Mouse (Mus musculus) stomach, embryonic 16.5 days (tissue): ENCODE measurements around the gene Phldb3. TPM values are rescaled to one million over a fixed set of nuclear protein-coding genes. Genes with fewer than 3 reads are reported as not detected.
A peak's percentile ranks its signal among the peaks of the same experiment; 100 is the strongest.

Source experiments
- ATAC-seq: fragments of 200-750 bp; cut with Nextera tagmentation; 2 replicates; pipeline ENCODE4 v1.8.0; 2017; ENCODE audit warnings: moderate number of reproducible peaks, moderate TSS enrichment; ENCODE audit not compliant: insufficient read depth, low FRiP score
- H3K27ac ChIP-seq: fragments of 300-500 bp; sonication (generic); 2 replicates; pipeline ENCODE4 v1.5.1; 2014; ENCODE audit warnings: low read length
- H3K27me3 ChIP-seq: fragments of 300-500 bp; sonication (generic); 2 replicates; pipeline ENCODE4 v1.6.1; 2014; ENCODE audit warnings: low read length, control low read depth, mixed read lengths; ENCODE audit not compliant: control insufficient read depth, insufficient read depth
- H3K36me3 ChIP-seq: fragments of 300-500 bp; sonication (generic); 2 replicates; pipeline ENCODE4 v1.6.1; 2014; ENCODE audit warnings: low read length; ENCODE audit not compliant: control insufficient read depth, insufficient read depth
- H3K4me1 ChIP-seq: fragments of 300-500 bp; sonication (generic); 2 replicates; pipeline ENCODE4 v1.6.1; 2014; ENCODE audit warnings: low read length, control low read depth, mixed read lengths; ENCODE audit not compliant: control insufficient read depth, insufficient read depth
- H3K4me2 ChIP-seq: fragments of 300-500 bp; sonication (generic); 2 replicates; pipeline ENCODE4 v1.6.1; 2014; ENCODE audit warnings: low read depth, low read length, mixed read lengths
- H3K4me3 ChIP-seq: fragments of 300-500 bp; sonication (generic); replicated peaks from 2 replicates; pipeline ENCODE4 v1.5.1; 2014; ENCODE audit warnings: mild to moderate bottlenecking, low read length
- H3K9ac ChIP-seq: fragments of 300-500 bp; sonication (generic); 2 replicates; pipeline ENCODE4 v1.6.1; 2014; ENCODE audit warnings: low read length
- H3K9me3 ChIP-seq: fragments of 300-500 bp; sonication (generic); replicated peaks from 2 replicates; pipeline ENCODE4 v1.6.1; 2016; ENCODE audit warnings: low read length, control low read depth; ENCODE audit not compliant: control insufficient read depth
- WGBS: fragments of 180-500 bp; shearing (Covaris S2); extraction: QIAGEN DNeasy Blood & Tissue Kit; methylation state at CpG from one replicate; pipeline ENCODE4 v1.1.7; 2014; 5-methylcytosine and 5-hydroxymethylcytosine counted together
- polyA plus RNA-seq: library from polyadenylated mRNA; unstranded; fragments of >200 nt; fragmentation: Nextera tagmentation; extraction: Ambion mirVana; gene quantifications from 2 replicates; pipeline ENCODE4 v1.2.1, GENCODE M21; 2015

The Phldb3 gene
- 0.70 and 0.72 TPM in 2 replicates for polyA plus RNA-seq

- peak; percentile 82 for ATAC-seq
- WGBS = 3% methylated on average over 27 of the region's 27 CpGs
- Histone ChIP-seq H3K9me3 (no peaks in the 10 kb centered on the region), H3K4me3 (peak within 1 kb of the TSS; percentile 63), H3K27me3 (peaks cover 16% of the 10 kb centered on the region), H3K4me2 (peak within 1 kb of the TSS; percentile 89), H3K9ac (peak within 1 kb of the TSS; percentile 80), H3K4me1 (peaks cover 13% of the 10 kb centered on the region; the same call in 1 of the 2 replicates), H3K36me3 (no peaks in the 10 kb centered on the region), H3K27ac (peak within 1 kb of the TSS; percentile 83)
These were observed at the start of gene Phldb3 for GRCm38 (mm10) chr7:24610144-24610878. Phldb3 (plus strand) TSS chr7:24610763.

GRCm38 (mm10) chr7:24561450-24561849, 49.1 kb upstream of the Phldb3 start:
- peak overlapping the region; percentile 69 for H3K27ac ChIP-seq
- no peak overlapping the region for H3K4me2 ChIP-seq
- H3K4me3 ChIP-seq = no peak overlapping the region
- H3K36me3 ChIP-seq = no peaks in the 10 kb centered on the region; the same call in 1 of the 2 replicates
- no peak overlapping the region for H3K9ac ChIP-seq
- 87% methylated on average over 4 of the region's 4 CpGs for WGBS
- H3K4me1 ChIP-seq = no peaks in the 10 kb centered on the region; the same call in 1 of the 2 replicates
- no peak for ATAC-seq
- H3K27me3 ChIP-seq = no peaks in the 10 kb centered on the region
- H3K9me3 ChIP-seq = no peaks in the 10 kb centered on the region

- Histone ChIP-seq H3K36me3 (peaks cover 10% of the 10 kb centered on the region; the same call in 1 of the 2 replicates), H3K9me3 (no peaks in the 10 kb centered on the region), H3K4me1 (no peaks in the 10 kb centered on the region; the same call in 1 of the 2 replicates), H3K4me2 (no peak overlapping the region), H3K9ac (no peak overlapping the region), H3K27me3 (no peaks in the 10 kb centered on the region), H3K27ac (no peak overlapping the region), H3K4me3 (no peak overlapping the region)
- WGBS = 90% methylated on average over 8 of the region's 8 CpGs
- no peak for ATAC-seq
These were observed 47.2 kb upstream of the Phldb3 start for GRCm38 (mm10) chr7:24563191-24563836.

GRCm38 (mm10) chr7:24563837-24564206, 46.7 kb upstream of the Phldb3 start:
- no peak overlapping the region for H3K9ac ChIP-seq
- no peaks in the 10 kb centered on the region for H3K27me3 ChIP-seq
- no peaks in the 10 kb centered on the region; the same call in 1 of the 2 replicates for H3K4me1 ChIP-seq
- 79% methylated on average over 4 of the region's 4 CpGs for WGBS
- H3K27ac ChIP-seq = no peak overlapping the region
- H3K36me3 ChIP-seq = peaks cover 14% of the 10 kb centered on the region; the same call in 1 of the 2 replicates
- no peak overlapping the region for H3K4me3 ChIP-seq
- ATAC-seq = no peak
- H3K4me2 ChIP-seq = no peak overlapping the region
- no peaks in the 10 kb centered on the region for H3K9me3 ChIP-seq

- peaks cover 14% of the 10 kb centered on the region; the same call in 1 of the 2 replicates for H3K36me3 ChIP-seq
- H3K9ac ChIP-seq = no peak overlapping the region
- no peaks in the 10 kb centered on the region for H3K9me3 ChIP-seq
- H3K4me2 ChIP-seq = no peak overlapping the region
- no peak for ATAC-seq
- H3K4me3 ChIP-seq = no peak overlapping the region
- H3K4me1 ChIP-seq = no peaks in the 10 kb centered on the region; the same call in 1 of the 2 replicates
- H3K27ac ChIP-seq = no peak overlapping the region
- 64% methylated on average over 6 of the region's 6 CpGs for WGBS
- no peaks in the 10 kb centered on the region for H3K27me3 ChIP-seq
These were observed 45.8 kb upstream of the Phldb3 start for GRCm38 (mm10) chr7:24564607-24565265.

- ATAC-seq = no peak
- H3K4me2 ChIP-seq = no peak overlapping the region
- H3K36me3 ChIP-seq = peaks cover 21% of the 10 kb centered on the region
These were observed 44.9 kb upstream of the Phldb3 start for GRCm38 (mm10) chr7:24565627-24566026.

GRCm38 (mm10) chr7:24566206-24566605, 44.4 kb upstream of the Phldb3 start:
- Histone ChIP-seq H3K9ac (no peak overlapping the region), H3K4me3 (no peak overlapping the region), H3K27ac (no peak overlapping the region), H3K27me3 (no peaks in the 10 kb centered on the region), H3K4me1 (no peaks in the 10 kb centered on the region; the same call in 1 of the 2 replicates), H3K36me3 (peaks cover 23% of the 10 kb centered on the region), H3K4me2 (no peak overlapping the region), H3K9me3 (no peaks in the 10 kb centered on the region)
- no peak for ATAC-seq
- 94% methylated on average over 9 of the region's 9 CpGs for WGBS

More at GRCm38 (mm10) chr7:24565627-24566026, 44.9 kb upstream of the Phldb3 start:
- Histone ChIP-seq H3K4me3 (no peak overlapping the region), H3K9me3 (no peaks in the 10 kb centered on the region), H3K9ac (no peak overlapping the region), H3K27ac (no peak overlapping the region), H3K27me3 (no peaks in the 10 kb centered on the region), H3K4me1 (no peaks in the 10 kb centered on the region; the same call in 1 of the 2 replicates)
- 93% methylated on average over 11 of the region's 11 CpGs for WGBS

GRCm38 (mm10) chr7:24568512-24568911, 42.1 kb upstream of the Phldb3 start:
- Histone ChIP-seq H3K4me1 (no peaks in the 10 kb centered on the region), H3K4me3 (no peak overlapping the region), H3K9me3 (no peaks in the 10 kb centered on the region), H3K36me3 (peaks cover 23% of the 10 kb centered on the region), H3K27ac (no peak overlapping the region), H3K4me2 (no peak overlapping the region), H3K27me3 (no peaks in the 10 kb centered on the region), H3K9ac (no peak overlapping the region)
- no peak for ATAC-seq
- 89% methylated on average over 4 of the region's 4 CpGs for WGBS

GRCm38 (mm10) chr7:24571071-24571470, 39.5 kb upstream of the Phldb3 start:
- Histone ChIP-seq H3K4me2 (no peak overlapping the region), H3K36me3 (peaks cover 23% of the 10 kb centered on the region), H3K27me3 (no peaks in the 10 kb centered on the region), H3K9me3 (no peaks in the 10 kb centered on the region), H3K27ac (no peak overlapping the region), H3K9ac (no peak overlapping the region), H3K4me3 (no peak overlapping the region), H3K4me1 (no peaks in the 10 kb centered on the region)
- ATAC-seq = no peak
- WGBS = 72% methylated on average over 4 of the region's 4 CpGs
